Mouse (Mus musculus): ENCODE measurements around the gene Frmd4b.

GRCm38 (mm10) chr6:97430519-97430918 lies 186.8 kb downstream of the Frmd4b start:
- TF ChIP-seq POLR2A (IDR thresholded peaks at IDR 0.05; ENCODE audit: borderline replicate concordance, control insufficient read depth, low read depth, low read length): no peak
- TF ChIP-seq CTCF (IDR thresholded peaks at IDR 0.05; ENCODE audit: control insufficient read depth, insufficient read depth, low read length): no peak

Data from bone marrow, adult 2 months (tissue).